Mouse (Mus musculus) megakaryocyte, adult 5-6 weeks (primary cell): ENCODE data around the gene Gm27179. TPM values are rescaled to one million over a fixed set of nuclear protein-coding genes. Genes with fewer than 3 reads are reported as not detected.
"Not testable (repeated sequence)": the region's sequence is repeated elsewhere in the genome, so short reads cannot be mapped to it uniquely, and the experiment has no call there.

Experiments
- ATAC-seq: 2 replicates; pipeline ENCODE4 v1.8.0; 2016; ENCODE audit warnings: mild to moderate bottlenecking, inconsistent platforms; ENCODE audit not compliant: poor library complexity, severe bottlenecking
- total RNA-seq, 2 experiments: library from RNA; stranded (forward) in 1 of 2; stranded (reverse) in 1 of 2; fragments of 153-499, 151-499 nt in 1 of 2; fragments of 221-1000, 200-1000 nt in 1 of 2; gene quantifications; 2 replicates each; pipeline versions ENCODE4 v1.2.3 to v1.2.4; 2015 to 2017

Gm27179 gene
- total RNA-seq (2015) (not detected in 2 replicates), total RNA-seq (2017) (not detected in 2 replicates)

DNA sequence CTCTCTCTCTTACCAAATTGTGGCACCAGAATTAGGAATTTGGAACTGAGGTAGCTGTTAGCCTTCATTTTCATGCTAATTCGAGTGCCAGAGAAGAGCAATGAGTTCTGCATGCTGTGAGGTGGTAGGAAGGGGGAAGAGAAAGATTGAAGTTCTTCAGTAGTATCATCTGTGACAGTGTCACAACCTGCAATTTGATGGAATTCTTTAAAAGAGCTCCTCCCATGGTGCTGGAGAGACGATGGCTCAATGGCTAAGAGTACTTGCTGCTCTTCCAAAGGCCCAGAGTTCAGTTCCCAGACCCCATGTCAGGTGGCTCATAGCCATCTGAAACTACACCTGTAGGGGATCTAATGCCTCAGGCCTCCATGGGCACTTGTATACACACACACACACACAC is at the start of gene Gm27179:
TSS of gene Gm27179 (minus strand) at position 101 of the 400 bp plus-strand sequence.
- not testable (repeated sequence) for ATAC-seq

DNA sequence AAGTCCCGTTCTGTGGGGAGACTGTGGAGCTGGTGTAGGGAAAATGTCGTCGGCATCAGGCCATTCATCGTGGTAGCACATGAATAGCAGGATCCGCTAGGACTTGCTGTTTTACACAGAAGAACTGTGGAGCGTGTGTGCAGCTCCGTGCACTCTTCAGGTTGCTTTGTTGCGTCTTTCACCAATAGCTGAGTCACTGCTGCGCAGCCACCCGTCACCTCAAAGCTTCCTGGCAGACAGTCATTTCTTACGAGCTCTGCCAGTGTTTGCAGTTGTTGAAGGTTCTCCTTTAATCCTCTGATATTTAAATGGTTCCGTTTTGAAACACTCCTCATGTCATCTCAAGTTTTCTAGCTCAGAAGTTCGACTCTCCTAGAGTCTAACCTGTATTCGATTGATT is 45.2 kb upstream of the Gm27179 start:
- peak; percentile 29; the same call in 1 of the 2 replicates for ATAC-seq

DNA sequence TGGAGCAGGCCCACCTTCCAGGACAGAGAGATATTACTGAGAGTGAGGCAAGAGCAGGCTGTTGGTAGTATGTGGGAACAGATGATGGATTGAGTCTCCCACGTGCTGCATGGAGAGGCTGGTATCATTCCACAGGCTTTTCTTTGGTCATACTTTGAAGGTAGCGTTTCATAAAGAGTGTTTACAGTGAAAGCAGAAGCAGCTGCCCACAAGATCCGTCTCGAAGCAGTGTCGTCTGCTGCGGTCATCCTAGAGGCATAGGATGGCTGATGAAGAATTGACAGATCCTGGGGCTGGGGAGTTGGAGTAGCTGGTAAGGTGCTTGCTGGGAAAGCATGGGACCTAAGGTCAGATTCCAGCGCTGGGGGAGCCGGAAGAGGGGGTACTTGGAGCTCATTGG is 44.5 kb upstream of the Gm27179 start:
- ATAC-seq, result peak; percentile 61

DNA sequence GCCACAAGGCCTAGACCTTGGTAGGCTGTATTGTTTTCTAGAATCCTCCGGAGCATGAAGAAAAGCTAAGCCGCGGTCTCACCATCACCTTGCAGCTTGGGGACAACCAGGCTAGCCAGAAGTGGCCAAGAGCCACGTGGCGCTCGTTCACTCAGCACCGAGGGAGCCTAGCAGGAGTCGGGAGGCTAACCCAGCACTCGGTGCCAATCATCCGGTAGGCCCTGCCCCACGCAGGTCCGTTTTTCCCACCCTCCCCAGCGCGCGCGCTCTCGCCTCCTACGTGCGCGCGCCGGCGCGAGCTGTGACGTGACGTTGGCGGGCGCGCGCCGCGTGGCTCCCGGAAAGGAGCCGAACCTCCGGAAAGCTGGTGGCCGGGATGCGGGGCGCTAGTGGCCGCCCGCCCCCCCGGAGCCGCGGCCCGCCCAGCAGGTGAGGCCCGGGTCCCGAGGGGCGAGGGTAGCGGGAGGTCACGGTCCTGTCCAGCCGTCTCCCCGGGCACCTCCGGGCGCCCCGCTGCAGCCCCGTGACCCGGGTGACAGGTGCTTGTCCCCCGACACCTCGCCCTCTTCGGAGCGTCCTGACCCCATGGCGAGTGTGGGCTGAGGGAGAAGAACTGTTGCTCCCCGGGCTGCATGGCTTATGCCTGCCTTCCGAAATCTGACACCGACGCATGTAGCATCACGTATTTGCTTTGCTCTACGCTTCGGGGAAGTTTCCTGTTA is 42.9 kb upstream of the Gm27179 start, which contains the start of gene Entpd4b:
TSS of gene Entpd4b (plus strand) at position 315 of the 722 bp plus-strand sequence.
- peak; percentile 82 for ATAC-seq

DNA sequence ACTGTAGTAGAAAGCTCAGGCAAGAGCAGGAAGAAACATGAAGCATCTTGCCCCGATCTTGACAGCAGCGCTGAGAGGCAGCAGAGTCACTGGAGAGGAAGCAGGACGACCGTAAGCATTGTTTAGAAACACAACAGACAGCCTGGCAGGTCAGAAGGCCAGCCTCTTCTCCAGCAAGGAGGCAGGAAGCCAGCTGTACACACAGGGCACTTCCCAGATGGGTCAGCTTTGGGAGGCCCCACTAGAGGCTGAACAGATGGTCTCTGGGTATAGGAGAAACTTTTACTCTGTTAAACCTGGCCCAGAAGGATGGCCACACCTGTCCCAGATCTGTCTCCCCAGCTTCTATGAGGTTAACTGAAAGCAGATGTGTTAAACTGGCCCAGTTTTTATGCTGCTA is 35.0 kb upstream of the Gm27179 start:
- ATAC-seq, result not testable (repeated sequence)

DNA sequence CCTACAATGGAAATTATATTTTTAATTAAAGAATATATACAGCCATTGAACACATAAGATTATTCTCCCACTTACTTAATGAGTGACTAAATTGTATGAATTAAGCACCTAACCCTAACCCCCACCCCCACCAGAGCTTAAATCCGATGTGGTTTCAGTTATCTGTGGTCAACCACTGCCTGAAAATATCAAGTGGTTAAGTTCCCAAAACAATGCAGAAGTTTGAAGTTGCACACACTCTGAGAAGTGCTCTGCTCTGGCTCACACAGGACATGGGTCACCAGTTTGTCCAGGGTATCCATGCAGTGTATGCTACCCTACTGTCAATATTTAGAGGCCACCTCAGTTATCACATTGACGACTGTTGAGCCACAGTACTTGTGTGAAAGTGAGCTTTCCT is 32.7 kb upstream of the Gm27179 start:
- peak; percentile 60 for ATAC-seq

DNA sequence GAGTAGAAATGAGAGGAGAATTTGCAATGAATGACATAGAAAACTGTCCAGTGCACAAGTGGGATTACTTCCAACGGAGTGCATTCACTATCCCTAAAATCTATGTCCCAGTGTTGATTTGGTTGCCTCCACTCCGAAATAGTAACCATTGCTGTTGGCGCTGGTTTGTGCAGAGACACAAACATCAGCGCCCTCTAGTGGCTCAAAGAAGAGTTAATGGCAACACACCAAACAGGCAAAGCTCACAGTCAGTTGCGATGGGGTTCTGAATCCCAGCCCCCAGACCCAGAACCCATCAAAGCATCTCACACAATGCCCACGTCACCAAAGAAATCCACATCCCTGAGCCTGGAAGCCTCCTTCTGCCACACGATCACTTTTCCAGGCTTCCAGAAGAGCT is 31.7 kb upstream of the Gm27179 start:
- peak; percentile 58 for ATAC-seq

DNA sequence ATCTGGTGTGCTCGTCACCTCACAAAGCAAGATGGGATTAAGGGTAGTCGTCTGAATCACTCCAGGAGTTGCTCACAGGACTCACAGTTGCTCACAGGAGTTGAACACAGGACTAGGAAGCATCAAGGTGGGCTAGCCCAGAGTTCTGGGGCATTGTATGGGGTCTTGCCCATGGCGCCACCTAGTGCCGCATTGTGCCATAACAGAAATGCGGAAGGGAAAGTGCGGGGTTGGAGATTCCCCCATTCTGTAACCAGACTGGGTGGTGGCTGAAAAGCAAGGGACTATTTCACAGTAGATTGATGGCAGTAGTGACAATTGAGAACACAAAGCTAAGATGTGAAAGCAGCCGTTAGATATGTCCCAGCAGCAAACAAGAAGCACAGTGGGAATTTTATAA is 30.3 kb upstream of the Gm27179 start:
- ATAC-seq, result peak; percentile 68

DNA sequence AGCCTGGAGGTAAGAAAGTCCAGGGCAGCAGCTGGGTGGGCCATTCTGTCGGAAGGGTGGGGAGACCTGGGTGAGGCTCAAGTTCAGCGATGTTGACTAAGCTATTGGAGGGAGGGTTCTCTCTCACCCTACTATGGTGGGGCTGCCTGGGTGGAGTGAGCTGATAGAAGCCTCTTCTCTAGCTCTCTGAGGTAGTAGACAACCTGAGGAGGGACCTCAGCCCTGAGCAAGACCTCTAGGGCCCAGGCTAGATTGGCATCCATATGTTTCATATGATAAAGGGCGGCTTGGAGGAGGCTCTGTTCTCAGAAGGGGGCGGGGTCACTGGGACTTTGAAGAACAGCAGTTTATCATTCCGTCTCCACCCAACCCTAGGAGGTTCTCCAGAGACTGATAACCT is 27.8 kb upstream of the Gm27179 start:
- ATAC-seq, result peak; percentile 8; the same call in 1 of the 2 replicates

DNA sequence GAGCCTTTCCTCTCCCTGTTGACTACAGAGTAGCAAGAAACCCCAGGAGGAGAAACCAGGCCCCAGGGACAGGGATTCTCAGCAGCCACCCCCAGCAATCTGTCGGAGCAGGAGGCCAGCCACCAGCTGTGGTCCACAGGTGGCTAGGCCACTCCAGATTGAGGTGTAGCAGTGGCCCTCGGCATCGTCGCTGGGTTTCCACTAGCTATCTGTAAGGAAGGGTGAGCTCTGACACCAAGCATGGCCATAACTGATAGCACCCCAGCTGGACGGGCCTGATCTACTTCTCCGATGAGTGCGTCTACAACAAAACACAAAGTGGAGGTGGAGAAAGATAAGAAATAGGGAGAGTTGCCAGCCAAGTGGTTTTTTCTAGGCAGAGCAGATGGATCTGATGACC is 24.2 kb upstream of the Gm27179 start:
- peak; percentile 67 for ATAC-seq

DNA sequence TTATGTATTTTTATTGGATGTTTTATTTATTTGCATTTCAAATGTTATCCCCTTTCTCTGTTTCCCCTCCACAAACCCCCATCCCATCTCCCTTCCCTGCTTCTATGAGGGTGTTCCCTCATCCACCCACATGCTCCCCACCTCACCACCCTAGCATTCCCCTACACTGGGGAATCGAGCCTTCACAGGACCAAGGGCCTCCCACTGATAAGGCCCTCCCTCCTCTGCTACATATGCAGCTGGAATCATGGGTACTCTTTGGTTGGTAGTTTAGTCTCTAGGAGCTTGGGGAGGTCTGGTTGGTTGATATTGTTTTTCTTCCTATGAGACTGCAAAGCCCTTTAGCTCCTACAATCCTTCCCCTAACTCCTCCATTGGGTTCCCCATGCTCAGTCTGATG is 13.9 kb upstream of the Gm27179 start:
- not testable (repeated sequence) for ATAC-seq

DNA sequence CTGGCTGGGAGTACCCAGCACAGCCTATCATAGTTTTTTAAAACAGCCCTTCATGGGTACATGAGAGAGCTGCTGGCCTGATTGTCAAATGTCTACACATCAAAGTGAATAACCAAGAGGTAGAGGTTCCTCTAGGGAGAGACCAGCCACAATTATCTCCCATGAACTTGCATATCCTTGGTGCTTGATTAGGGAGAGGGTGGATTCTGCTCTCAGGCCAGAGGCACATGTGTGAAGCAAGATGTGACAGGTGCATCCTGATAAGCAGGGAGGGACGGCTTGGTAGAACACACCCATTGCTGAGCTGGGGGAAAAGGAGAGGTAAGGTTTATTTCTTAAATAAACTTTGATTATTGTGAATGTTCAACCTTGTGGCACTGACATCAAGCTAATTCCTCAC is 10.7 kb upstream of the Gm27179 start:
- peak; percentile 74 for ATAC-seq

DNA sequence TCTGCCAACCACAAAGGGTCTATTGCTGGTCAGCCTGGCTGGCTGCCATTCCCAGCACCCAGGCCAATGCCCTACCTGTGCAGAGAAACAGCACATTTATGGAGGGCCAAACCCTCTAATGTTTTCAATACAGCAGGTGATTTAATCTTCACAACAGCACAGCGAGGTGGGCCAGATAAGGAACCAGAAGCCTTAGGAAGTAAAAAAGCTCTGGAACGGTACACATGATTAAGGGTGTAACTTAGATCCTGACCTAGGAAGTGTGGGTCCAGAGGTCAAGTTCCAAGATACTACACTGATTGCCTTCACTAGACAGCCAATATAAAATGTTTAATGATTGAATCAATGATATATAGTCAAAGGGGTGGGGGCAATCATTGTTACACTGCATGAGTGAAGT is 8.5 kb upstream of the Gm27179 start:
- ATAC-seq, result not testable (repeated sequence)

DNA sequence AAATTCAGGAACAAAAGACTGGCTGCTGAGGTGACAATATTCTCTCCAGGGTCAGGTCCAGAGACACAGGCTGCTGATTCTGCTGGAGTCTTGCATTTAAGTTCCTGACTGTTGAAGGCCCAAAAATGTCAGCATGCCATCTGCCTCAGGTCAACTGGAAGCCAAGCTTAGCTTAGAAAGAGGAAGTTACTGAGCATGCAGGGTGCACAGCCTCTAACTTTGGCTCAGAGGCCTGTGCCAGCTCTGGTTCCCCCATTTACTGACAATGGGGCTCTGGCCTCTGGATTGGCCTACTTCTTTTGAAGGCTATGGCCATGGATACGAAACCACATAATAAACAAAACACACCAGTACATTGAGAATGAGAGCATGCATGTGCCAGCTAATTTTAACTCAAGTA is 5.3 kb downstream of the Gm27179 start:
- ATAC-seq, result peak; percentile 36

DNA sequence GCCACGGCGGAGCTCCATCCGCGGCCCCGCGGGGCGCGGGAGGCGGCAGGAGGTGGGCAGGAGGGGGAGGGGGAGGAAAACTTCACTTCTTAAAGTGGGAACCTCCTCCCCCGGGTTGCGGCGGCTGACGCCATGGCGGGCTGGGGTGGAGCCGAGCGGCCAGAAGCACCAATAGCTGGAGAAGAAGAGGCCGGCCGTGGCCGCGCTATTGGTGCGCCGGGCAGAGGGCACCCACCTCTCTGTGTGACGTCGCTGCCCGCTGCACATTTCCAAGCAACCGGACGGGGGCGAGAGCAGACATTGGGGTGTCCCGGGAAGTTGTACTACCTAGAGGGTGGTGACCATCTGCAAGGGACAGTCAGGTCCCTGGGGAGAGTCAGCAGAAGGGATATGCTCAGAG is 9.2 kb downstream of the Gm27179 start, which contains the start of gene Gm16867:
TSS of gene Gm16867 (minus strand) at position 189 of the 400 bp plus-strand sequence.
- ATAC-seq, result peak; percentile 76

DNA sequence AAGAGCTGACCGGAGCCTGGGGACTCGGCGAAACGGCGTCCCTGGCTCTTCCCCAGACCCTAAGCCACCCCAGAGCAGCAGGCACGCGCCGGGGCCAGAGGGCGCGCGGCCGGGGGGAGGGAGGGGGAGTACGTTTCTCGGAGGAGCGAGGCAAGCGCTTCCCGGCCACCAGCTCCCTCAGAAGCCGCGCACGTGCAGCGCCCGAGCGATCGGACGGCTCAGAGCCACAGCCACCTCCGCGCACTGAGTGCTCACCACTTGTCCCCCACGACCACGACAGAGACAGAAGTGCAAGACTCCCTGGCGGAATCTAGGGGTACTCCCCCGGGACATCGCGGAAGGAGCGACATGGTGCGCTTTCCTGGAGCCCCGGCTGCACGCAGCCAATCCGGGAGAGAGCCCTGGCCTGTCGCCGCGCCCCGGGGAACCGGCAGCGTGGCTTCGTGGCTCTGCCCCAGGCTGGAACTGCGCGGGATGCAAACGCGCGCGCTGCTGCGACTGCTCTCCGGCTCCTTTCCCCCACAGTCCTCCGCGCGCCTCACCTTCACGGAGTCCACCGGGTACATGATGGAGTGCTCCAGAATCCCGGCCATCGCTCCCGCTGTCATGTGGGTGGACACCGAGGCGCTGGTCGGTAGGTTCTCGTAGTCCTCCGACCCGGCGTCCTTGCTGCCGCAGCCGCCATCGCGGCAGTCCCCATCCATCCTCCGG is 9.8 kb downstream of the Gm27179 start:
- peak; percentile 11; the same call in 1 of the 2 replicates for ATAC-seq

DNA sequence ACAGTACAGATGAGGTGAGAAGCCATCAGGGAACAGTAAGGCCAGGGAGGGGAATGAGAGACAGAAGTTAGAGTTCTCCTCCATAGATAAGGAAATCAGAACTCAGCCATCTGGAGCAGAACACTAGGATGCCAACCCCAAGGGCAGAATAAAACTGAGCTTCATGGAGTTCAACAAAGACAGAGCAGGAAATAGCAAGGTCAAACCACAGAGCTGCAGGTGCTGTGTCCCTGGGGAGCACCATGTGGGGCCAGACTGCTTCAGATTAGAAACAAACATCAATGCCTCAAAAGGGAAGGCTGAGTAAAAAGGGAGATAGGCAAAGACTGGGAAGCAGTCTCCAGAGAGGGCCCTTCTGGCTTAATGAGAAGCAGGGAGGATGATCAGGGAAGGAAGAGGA is 16.1 kb downstream of the Gm27179 start:
- ATAC-seq, result not testable (repeated sequence)

DNA sequence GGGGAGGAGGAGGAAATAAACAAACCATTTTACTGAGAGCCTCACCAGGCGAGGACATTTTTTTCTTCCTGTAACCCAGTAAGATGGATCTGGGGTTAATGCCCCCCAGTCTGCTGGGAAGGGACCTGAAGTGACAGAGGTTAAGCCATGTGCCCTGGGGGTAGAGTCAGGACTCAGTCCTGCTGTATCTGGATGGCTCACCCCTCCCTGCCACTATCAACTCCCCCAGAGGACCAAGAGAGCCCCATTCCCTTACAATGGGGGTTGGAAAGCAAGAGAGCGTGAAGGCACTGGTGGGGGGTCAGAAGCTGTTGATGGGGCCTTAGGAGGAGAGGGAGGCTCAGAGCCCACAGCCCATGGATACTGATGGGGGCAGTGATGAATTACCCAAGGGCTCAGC is 17.4 kb downstream of the Gm27179 start:
- not testable (repeated sequence) for ATAC-seq

DNA sequence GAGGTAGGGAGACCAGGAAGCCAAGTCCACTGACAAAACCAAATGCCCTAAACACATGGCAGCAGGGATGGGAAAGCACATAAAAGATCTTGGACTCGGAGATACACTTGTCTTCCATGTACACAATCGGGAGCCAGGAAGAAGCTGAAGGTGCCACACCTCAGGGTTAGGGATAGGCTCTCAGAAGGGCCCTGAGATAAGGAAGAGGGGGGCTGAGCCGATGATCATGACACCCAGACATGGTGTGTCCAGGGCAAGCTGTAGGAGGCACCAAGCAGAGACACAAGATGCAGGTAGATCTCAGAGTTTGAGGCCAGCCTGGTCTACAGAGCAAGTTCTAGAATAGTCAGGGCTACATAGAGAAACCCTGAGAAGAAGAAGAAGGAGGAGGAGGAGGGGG is 17.8 kb downstream of the Gm27179 start:
- ATAC-seq, result not testable (repeated sequence)

DNA sequence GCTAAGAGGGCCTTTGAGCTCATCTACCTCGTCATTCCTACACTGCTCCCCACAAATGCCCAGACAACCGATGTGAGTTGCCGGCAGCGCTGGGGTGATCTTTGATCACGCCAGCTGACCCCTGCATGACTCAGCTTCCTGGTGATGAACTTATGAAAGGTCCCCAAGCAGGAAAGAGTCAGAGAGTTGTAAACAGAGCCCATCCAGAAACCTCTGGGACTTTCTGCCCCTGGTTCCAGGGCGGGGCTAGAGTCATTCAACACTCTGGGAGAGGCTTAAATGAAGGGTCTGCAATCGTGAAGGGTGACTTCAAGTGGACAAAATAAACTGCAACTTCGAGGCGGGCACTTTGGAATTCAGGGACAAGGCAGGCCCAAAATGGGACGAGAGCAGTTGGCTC is 24.3 kb downstream of the Gm27179 start:
- ATAC-seq, result not testable (repeated sequence)

DNA sequence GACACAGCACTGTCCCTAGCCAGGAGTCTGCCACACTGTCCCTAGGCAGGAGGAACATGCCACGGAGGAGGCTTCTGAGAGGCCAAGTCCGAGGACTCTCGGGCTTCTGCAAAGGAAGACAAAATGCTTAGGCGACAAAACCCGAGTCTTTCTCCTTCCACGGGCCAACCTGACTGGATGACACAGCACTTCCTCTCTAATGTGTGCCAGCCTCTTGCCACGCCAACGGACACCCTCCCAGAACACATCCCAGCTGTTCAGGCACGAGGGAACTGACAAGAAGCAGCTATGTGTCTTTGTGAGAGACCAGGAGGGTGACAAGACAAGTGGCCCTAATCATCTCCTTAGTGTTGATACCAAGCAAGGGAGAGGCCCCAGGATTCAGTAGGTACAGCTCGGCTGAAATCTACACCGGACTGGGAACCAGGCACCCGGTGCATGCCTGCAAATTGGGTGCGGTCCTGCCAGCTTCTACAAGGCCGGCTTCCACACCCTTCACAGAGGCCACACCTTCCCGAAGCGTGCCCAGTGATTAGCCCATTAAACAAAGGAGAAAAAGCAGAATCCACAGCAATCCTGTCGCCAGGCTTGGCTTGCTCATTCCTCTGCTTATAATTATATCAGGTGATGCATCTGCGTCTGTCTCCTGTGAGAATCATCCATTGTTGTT is 26.7 kb downstream of the Gm27179 start:
- peak; percentile 85 for ATAC-seq
